Comparison of ENCODE assay signal across 14 mouse cellular contexts in the genomic region with DNA sequence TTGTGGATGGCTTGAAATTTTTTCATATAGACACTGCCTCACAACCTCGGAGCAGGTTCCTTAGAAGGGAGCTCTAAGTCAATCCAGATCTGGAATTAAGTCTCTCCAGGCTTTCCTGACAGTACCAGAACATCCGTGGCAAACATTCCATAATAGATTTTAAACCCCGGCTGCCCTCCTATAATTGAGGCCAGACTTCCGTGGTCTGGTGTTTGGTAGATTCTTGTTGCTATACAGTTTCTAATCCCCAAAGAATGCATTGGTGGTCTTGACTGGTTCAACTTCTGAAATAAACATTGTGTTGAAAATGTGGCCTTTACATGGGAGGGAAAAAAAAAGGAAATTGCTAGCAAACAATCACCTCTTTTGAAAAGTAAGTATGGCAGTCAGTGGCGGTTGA.
"Had no signal": no experiment of that assay in that cellular context is flagged by ENCODE, and none has a peak within 500 bp of the region (broad histone marks: within the 10 kb centered on the region; RNA-seq: fewer than 3 reads in every experiment).

No protein-coding gene starts in this region.

- H3K27me3 ChIP-seq: limb, embryonic 13.5 days; liver, embryonic 13.5 days had no signal

- H3K36me3 ChIP-seq: limb, embryonic 13.5 days; liver, embryonic 13.5 days had no signal

- H3K4me3 ChIP-seq: limb, embryonic 13.5 days; liver, embryonic 13.5 days had no signal

- H3K9me3 ChIP-seq: limb, embryonic 13.5 days; liver, embryonic 13.5 days had no signal

- H3K27ac ChIP-seq: limb, embryonic 13.5 days; liver, embryonic 13.5 days had no signal

- H3K4me2 ChIP-seq: limb, embryonic 13.5 days; liver, embryonic 13.5 days; midbrain, embryonic 11.5 days had no signal

- H3K9ac ChIP-seq: limb, embryonic 13.5 days; liver, embryonic 13.5 days had no signal

- DNase-seq: kidney, adult 9 months; kidney, postnatal 14 days; kidney, postnatal 4 days; layer of hippocampus, adult 9-11 months; liver; liver, embryonic 13.5 days; lung, adult 2 months; lung, postnatal 14 days; lung, postnatal 4 days; midbrain, embryonic 14.5 days; thymus, adult 18-20 months; thymus, postnatal 14 days had no signal
